Mouse (Mus musculus): ENCODE measurements at regions not wholly inside any gene's neighbourhood (a gene's known extent, or its start where the extent isn't known, plus 50 kb on each side); places are given as distances from the start of the nearest gene placed in this dataset.

- no peak for DNase-seq (ENCODE audit: low read depth in 3 of 3, low spot score in 3 of 3)
- Histone ChIP-seq H3K27ac (no peak overlapping the region), H3K36me3 (replicated peaks; ENCODE audit: control insufficient read depth, insufficient read depth, low read depth) (no peaks in the 10 kb centered on the region), H3K9me3 (ENCODE audit: control insufficient read depth, low read length) (no peaks in the 10 kb centered on the region), H3K9ac (replicated peaks) (no peak overlapping the region), H3K4me1 (replicated peaks; ENCODE audit: control insufficient read depth in 2 of 2, insufficient read depth in 2 of 2, low read length in 1 of 2) (no peaks in the 10 kb centered on the region), H3K4me2 (ENCODE audit: low read depth) (no peak overlapping the region), H3K4me3 (ENCODE audit: insufficient read depth in 1 of 2, low read depth in 2 of 2, low read length in 2 of 2) (no peak overlapping the region), H3K27me3 (ENCODE audit: control insufficient read depth, insufficient read depth, low read length) (no peaks in the 10 kb centered on the region)
- TF ChIP-seq EP300 (IDR thresholded peaks at IDR 0.05; ENCODE audit: low read depth) (no peak), CTCF (IDR thresholded peaks at IDR 0.05; ENCODE audit: low read depth) (no peak)
- ATAC-seq (ENCODE audit: insufficient read depth): no peak
- WGBS (ENCODE audit: insufficient replicate concordance): 65% methylated on average over 1 of the region's 1 CpGs
Observed at GRCm38 (mm10) chr6:94935706-94936105, 181.3 kb upstream of the Kbtbd8 start.

GRCm38 (mm10) chr6:94927811-94928210 lies 189.2 kb upstream of the Kbtbd8 start:
- no peak overlapping the region for H3K4me3 ChIP-seq (ENCODE audit: insufficient read depth in 1 of 2, low read depth in 2 of 2, low read length in 2 of 2)
- H3K27ac ChIP-seq: no peak overlapping the region
- ATAC-seq (ENCODE audit: insufficient read depth): no peak
- TF ChIP-seq CTCF (IDR thresholded peaks at IDR 0.05; ENCODE audit: low read depth) (no peak), EP300 (IDR thresholded peaks at IDR 0.05; ENCODE audit: low read depth) (no peak)
- H3K9me3 ChIP-seq (ENCODE audit: control insufficient read depth, low read length): no peaks in the 10 kb centered on the region
- no peak overlapping the region for H3K9ac ChIP-seq (replicated peaks)
- DNase-seq (ENCODE audit: low read depth in 3 of 3, low spot score in 3 of 3): no peak
- H3K4me2 ChIP-seq (ENCODE audit: low read depth): no peak overlapping the region
- 66% methylated on average over 6 of the region's 6 CpGs for WGBS (ENCODE audit: insufficient replicate concordance)
- no peaks in the 10 kb centered on the region for H3K36me3 ChIP-seq (replicated peaks; ENCODE audit: control insufficient read depth, insufficient read depth, low read depth)
- H3K4me1 ChIP-seq (replicated peaks; ENCODE audit: control insufficient read depth in 2 of 2, insufficient read depth in 2 of 2, low read length in 1 of 2): no peaks in the 10 kb centered on the region
- no peaks in the 10 kb centered on the region for H3K27me3 ChIP-seq (ENCODE audit: control insufficient read depth, insufficient read depth, low read length)

GRCm38 (mm10) chr6:94926652-94927211 lies 190.3 kb upstream of the Kbtbd8 start:
- H3K9me3 ChIP-seq (ENCODE audit: control insufficient read depth, low read length): no peaks in the 10 kb centered on the region
- no peaks in the 10 kb centered on the region for H3K4me1 ChIP-seq (replicated peaks; ENCODE audit: control insufficient read depth in 2 of 2, insufficient read depth in 2 of 2, low read length in 1 of 2)
- H3K36me3 ChIP-seq (replicated peaks; ENCODE audit: control insufficient read depth, insufficient read depth, low read depth): no peaks in the 10 kb centered on the region
- no peak for TF ChIP-seq CTCF (IDR thresholded peaks at IDR 0.05; ENCODE audit: low read depth)
- TF ChIP-seq EP300 (IDR thresholded peaks at IDR 0.05; ENCODE audit: low read depth): no peak
- no peak overlapping the region for H3K9ac ChIP-seq (replicated peaks)
- 76% methylated on average over 8 of the region's 8 CpGs for WGBS (ENCODE audit: insufficient replicate concordance)
- H3K4me3 ChIP-seq (ENCODE audit: insufficient read depth in 1 of 2, low read depth in 2 of 2, low read length in 2 of 2): no peak overlapping the region
- H3K4me2 ChIP-seq (ENCODE audit: low read depth): no peak overlapping the region
- H3K27ac ChIP-seq: no peak overlapping the region
- DNase-seq (ENCODE audit: low read depth in 3 of 3, low spot score in 3 of 3): no peak
- H3K27me3 ChIP-seq (ENCODE audit: control insufficient read depth, insufficient read depth, low read length): no peaks in the 10 kb centered on the region
- ATAC-seq (ENCODE audit: insufficient read depth): no peak

GRCm38 (mm10) chr6:94925408-94925807 lies 191.6 kb upstream of the Kbtbd8 start:
- Histone ChIP-seq H3K4me3 (ENCODE audit: insufficient read depth in 1 of 2, low read depth in 2 of 2, low read length in 2 of 2) (no peak overlapping the region), H3K27ac (no peak overlapping the region), H3K27me3 (ENCODE audit: control insufficient read depth, insufficient read depth, low read length) (no peaks in the 10 kb centered on the region), H3K4me1 (replicated peaks; ENCODE audit: control insufficient read depth in 2 of 2, insufficient read depth in 2 of 2, low read length in 1 of 2) (no peaks in the 10 kb centered on the region), H3K36me3 (replicated peaks; ENCODE audit: control insufficient read depth, insufficient read depth, low read depth) (no peaks in the 10 kb centered on the region), H3K9me3 (ENCODE audit: control insufficient read depth, low read length) (no peaks in the 10 kb centered on the region), H3K9ac (replicated peaks) (no peak overlapping the region), H3K4me2 (ENCODE audit: low read depth) (no peak overlapping the region)
- WGBS (ENCODE audit: insufficient replicate concordance): 58% methylated on average over 1 of the region's 1 CpGs
- DNase-seq (ENCODE audit: low read depth in 3 of 3, low spot score in 3 of 3) (no peak), ATAC-seq (ENCODE audit: insufficient read depth) (no peak)
- TF ChIP-seq CTCF (IDR thresholded peaks at IDR 0.05; ENCODE audit: low read depth): no peak
- TF ChIP-seq EP300 (IDR thresholded peaks at IDR 0.05; ENCODE audit: low read depth): no peak

- H3K27me3 ChIP-seq (ENCODE audit: control insufficient read depth, insufficient read depth, low read length): no peaks in the 10 kb centered on the region
- TF ChIP-seq CTCF (IDR thresholded peaks at IDR 0.05; ENCODE audit: low read depth) (no peak), EP300 (IDR thresholded peaks at IDR 0.05; ENCODE audit: low read depth) (no peak)
- DNase-seq (ENCODE audit: low read depth in 3 of 3, low spot score in 3 of 3) (no peak), ATAC-seq (ENCODE audit: insufficient read depth) (no peak)
- H3K27ac ChIP-seq: no peak overlapping the region
- no peaks in the 10 kb centered on the region for H3K4me1 ChIP-seq (replicated peaks; ENCODE audit: control insufficient read depth in 2 of 2, insufficient read depth in 2 of 2, low read length in 1 of 2)
- no peak overlapping the region for H3K4me3 ChIP-seq (ENCODE audit: insufficient read depth in 1 of 2, low read depth in 2 of 2, low read length in 2 of 2)
- no peaks in the 10 kb centered on the region for H3K9me3 ChIP-seq (ENCODE audit: control insufficient read depth, low read length)
- WGBS (ENCODE audit: insufficient replicate concordance): 64% methylated on average over 11 of the region's 11 CpGs
- H3K4me2 ChIP-seq (ENCODE audit: low read depth): no peak overlapping the region
- H3K36me3 ChIP-seq (replicated peaks; ENCODE audit: control insufficient read depth, insufficient read depth, low read depth): no peaks in the 10 kb centered on the region
- H3K9ac ChIP-seq (replicated peaks): no peak overlapping the region
Observed at GRCm38 (mm10) chr6:94924338-94925039, 192.6 kb upstream of the Kbtbd8 start.
